Mouse (Mus musculus) lung, postnatal 14 days (tissue): Measurements from ENCODE around the gene Dqx1.

Experiments used
- DNase-seq: peaks from one replicate; pipeline ENCODE4 v3.0.0; 2021

Gene Dqx1

DNA sequence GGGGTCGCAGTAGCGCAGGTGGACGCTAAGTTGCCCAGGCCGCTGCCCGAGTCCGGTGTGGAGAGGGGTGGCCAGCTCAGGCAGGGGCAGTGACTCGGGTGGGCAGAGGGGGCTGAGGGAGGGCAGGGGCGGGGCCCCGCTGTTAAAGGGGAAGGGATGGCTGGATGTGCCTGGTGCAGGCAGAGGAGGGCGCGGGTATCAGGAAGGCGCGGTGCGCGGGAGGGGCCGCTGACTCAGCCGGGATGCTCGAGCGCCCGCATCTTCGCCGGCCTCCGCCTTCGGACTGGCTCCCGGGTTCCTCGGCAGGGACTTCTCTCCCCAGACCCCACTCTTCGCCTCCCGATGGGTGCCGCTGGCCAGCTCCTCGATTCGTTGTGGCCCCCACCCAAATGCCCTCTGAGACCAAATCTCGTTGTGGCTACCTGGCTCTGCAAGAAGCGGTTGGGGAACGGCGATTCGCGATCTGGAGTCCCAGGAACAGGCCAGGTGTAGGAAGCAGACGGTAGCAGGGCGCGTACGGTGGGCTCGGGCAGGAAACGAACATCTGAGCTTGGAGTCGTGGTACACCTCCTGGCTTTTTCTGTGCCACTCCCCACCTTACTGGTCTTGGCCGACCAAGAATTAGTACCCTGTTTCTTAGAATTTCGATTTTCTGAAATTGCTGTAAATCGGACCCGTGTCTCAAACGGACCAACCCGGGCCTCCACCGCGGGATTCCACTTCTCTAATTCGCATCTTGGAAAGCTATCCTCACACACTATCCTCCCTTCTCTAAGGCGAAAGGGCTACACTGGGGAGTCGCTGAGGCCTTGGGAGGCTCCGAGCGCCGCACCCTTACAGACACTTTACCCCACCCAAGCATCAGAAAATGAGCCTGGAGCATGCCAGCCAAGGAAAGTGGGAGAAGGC lies 12.9 kb downstream of the Dqx1 start:
- peak; percentile 18 for DNase-seq

- DNase-seq: no peak
These were observed 13.6 kb downstream of the Dqx1 start for GRCm38 (mm10) chr6:83071220-83071619.

- no peak for DNase-seq
These were observed 17.3 kb downstream of the Dqx1 start for GRCm38 (mm10) chr6:83074979-83075378.

DNA sequence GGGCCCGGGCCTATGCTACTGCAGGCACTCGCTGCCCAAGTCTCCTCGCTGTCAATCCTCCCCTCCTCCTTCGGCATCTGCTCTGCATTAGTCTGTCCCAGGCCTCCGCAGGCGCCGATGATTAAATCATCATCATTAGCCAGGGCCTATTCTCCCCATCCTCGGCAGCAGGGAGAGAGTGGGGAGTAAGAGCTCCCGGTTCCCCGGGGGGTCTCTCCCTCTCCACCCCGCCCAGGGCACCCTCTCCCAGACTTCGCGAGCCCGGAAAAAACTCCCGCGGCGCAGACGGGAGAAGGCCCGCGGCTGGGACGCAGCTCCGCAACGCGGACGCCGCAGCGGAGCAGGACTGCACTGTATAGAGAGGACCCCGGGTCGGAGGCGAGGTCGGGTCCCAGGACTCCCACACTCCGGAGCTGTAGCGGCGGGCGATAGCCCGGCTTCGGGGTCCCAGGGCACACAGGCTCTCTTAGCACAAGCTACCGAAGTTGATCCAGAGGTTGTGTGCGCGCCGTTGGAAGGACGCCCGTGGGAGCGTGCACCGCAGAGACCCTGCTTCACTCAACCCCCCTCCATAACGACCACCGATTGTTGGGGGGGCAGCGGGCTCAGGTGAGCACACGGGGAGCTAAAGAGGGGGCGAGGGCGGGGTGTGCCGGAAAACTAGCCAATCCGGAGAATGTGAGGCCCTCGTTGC lies 20.1 kb downstream of the Dqx1 start, which contains the start of gene Pcgf1:
Gene Pcgf1, plus strand, starts transcription at position 240 of the 694 bp plus-strand sequence.
- peak; percentile 24 for DNase-seq

GRCm38 (mm10) chr6:83078324-83078858 lies 20.7 kb downstream of the Dqx1 start:
- DNase-seq: peak; percentile 100

GRCm38 (mm10) chr6:83080210-83080609 lies 22.6 kb downstream of the Dqx1 start:
- no peak for DNase-seq

- DNase-seq: no peak
These were observed 25.9 kb downstream of the Dqx1 start for GRCm38 (mm10) chr6:83083497-83083896.

- no peak for DNase-seq
These were observed 26.8 kb downstream of the Dqx1 start for GRCm38 (mm10) chr6:83084477-83084876.

DNA sequence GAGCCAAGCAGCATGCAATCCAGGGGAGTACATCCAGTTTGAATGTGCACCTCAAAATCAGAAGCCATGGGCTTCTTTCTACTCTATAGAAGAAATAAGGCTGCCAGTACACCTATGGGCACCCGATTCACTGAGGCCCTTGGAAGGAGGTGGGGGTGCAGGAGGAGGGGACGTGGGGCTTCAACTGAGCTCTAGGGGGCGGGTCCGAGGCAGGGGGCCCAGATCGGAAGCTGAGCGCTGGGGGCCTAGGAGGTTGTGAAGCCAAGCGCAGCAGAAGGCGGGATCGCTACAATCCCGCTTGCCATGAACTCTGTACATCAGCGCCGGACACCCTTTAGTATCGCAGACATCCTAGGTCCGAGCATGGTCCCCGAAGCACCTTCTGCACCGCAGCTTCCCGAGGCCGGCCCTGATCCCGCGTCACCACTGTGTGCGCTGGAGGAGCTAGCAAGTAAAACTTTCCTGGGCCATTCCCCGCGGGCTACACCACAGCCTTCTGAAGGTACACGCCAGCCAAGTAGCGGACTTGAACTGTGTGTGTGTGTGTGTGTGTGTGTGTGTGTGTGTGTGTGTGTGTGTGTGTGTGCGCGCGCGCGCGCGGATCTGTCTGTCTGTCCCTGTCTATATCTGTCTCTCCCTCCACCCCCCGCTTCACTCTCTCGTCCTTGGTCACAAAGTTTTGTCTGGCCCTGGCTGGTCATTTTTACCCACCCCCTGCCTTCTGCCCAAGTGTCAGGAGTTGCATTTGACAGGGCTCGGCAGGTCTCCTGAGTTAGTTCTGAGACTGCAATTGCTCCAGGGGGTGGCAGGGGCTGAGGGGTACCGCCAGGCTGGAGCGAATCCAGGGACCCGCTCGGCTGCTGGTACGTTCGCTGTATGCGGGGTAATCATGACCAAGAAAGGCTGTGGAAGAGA lies 28.7 kb downstream of the Dqx1 start, which contains the start of gene Lbx2:
Gene Lbx2, plus strand, starts transcription at position 247 of the 915 bp plus-strand sequence.
- DNase-seq: no peak

- peak; percentile 28 for DNase-seq
These were observed 29.7 kb downstream of the Dqx1 start for GRCm38 (mm10) chr6:83087205-83087925.

- no peak for DNase-seq
These were observed 30.2 kb downstream of the Dqx1 start for GRCm38 (mm10) chr6:83087926-83088260.

GRCm38 (mm10) chr6:83092416-83093127 lies 34.9 kb downstream of the Dqx1 start:
- DNase-seq: peak; percentile 46

- DNase-seq: no peak
These were observed 38.3 kb downstream of the Dqx1 start for GRCm38 (mm10) chr6:83095968-83096367.

GRCm38 (mm10) chr6:83098411-83098810 lies 40.8 kb downstream of the Dqx1 start:
- DNase-seq: no peak

- DNase-seq: peak; percentile 90
These were observed 43.7 kb downstream of the Dqx1 start, which contains the start of the genes Ccdc142 and Gm42688 for GRCm38 (mm10) chr6:83101316-83101687. Gene Ccdc142 (plus strand): TSS chr6:83101601. Gene Gm42688 (plus strand): TSS chr6:83101617.

- peak; percentile 65 for DNase-seq
These were observed 44.3 kb downstream of the Dqx1 start for GRCm38 (mm10) chr6:83101688-83102556.

DNA sequence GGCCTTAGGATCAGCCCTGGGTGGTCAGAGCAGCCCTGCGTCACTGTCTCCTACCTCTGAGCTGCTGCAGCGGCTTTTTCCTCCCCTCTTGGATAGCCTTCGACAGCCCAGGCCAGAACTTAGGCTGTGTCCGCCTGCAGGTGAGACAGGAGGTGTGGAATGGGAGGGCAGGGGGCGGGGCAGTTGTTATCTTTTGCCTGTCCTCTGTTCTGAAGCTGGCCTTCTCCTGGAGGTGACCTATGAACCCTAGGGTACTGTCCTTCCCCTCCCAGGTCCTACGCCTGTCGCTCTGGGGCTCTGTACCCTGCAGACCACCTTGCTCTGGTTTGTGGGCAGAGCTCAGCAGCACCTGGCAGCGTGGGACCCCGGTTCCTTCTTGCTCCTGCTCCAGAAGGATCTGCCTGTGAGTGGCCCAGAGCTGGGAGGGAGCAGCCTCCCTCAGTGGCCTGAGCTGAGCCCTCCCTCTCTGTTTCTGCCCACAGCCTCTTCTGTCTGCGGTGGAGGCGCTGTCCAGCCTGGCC lies 45.5 kb downstream of the Dqx1 start:
- no peak for DNase-seq

DNA sequence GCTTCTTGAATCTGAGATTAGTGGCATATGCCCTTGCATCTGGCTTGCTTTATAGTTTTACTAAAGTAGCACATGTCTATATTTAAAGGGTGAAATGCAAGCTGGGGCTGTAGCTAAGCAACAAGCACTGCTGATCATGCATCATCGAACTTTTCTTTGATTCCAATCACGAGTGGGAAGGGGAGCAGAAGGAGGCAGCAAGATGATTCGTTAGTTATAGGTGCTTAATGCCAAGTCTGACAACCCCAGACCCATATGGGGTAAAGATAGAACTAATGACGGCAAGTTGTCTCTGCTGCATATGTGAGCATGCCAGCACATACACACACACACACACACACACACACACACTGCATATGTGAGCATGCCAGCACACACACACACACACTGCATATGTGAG lies 46.5 kb downstream of the Dqx1 start:
- DNase-seq: no peak

- DNase-seq: peak; percentile 82
These were observed 50.1 kb downstream of the Dqx1 start for GRCm38 (mm10) chr6:83107566-83108400.
